Mouse (Mus musculus): Measurements from ENCODE around the gene Dbn1. TPM values are rescaled to one million over a fixed set of nuclear protein-coding genes. Genes with fewer than 3 reads are reported as not detected.
A peak's percentile ranks its signal among the peaks of the same experiment; 100 is the strongest.

Gene Dbn1
- polyA plus RNA-seq, 1 experiment from 2014 or later: 153 TPM

GRCm38 (mm10) chr13:55473961-55474360 lies 13.9 kb downstream of the Dbn1 start:
- ATAC-seq (ENCODE audit: insufficient read depth) (no peak), DNase-seq (no peak)
- TF ChIP-seq CTCF (IDR thresholded peaks at IDR 0.05; ENCODE audit: low read depth): 0 out of 2 replicates have a peak, but pooled peaks have one; percentile 8
- H3K4me1 ChIP-seq (ENCODE audit: insufficient read depth): no peaks in the 10 kb centered on the region
- peaks cover 53% of the 10 kb centered on the region for H3K36me3 ChIP-seq (ENCODE audit: insufficient read depth)
- H3K27me3 ChIP-seq (ENCODE audit: insufficient read depth, low read length): 0 out of 2 replicates have a peak, but pooled peaks cover 8% of the 10 kb centered on the region
- 66% methylated on average over 11 of the region's 11 CpGs for WGBS
- H3K4me2 ChIP-seq: no peak overlapping the region
- H3K4me3 ChIP-seq (ENCODE audit: low read depth, low read length): no peak overlapping the region
- H3K9ac ChIP-seq: no peak overlapping the region
- no peak overlapping the region for H3K27ac ChIP-seq (ENCODE audit: low read depth)
- H3K9me3 ChIP-seq (ENCODE audit: low read depth, low read length): no peaks in the 10 kb centered on the region

DNA sequence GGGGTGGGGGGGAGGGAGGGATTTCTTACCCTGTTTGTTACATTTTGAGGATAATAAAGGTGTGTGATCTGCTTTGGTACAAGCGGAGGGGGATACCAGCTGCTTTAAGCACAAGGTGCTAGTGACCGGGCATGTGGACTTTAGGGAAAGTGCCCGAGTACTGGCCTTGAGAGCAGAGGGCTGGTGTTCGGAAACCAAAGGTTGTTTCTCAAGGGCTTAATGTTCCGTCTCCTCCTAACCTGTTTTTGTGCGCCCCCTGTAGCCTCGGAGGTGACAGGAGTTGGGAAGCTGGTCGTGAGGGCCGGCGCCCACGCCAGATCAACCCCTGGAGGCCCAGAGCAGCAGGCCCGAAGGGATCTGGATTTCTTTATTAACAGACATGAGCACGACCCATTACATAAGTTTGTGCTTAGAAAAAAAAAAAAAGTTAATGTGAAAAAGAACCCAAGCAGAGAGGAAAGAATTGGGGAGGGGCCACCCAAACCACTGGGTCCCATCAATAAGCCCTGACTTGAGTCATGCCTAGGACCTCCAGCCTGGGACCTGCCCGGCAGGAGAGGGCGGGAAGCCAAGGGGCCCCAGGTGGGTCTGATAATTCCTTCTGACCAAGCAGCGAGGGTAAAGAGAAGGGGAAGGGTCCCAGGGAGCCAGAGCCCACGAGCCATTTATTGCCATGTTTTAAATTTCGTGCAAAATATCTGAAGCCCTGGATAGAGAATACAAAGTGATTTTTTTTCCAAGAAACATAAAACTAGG lies 14.7 kb downstream of the Dbn1 start:
- 28% methylated on average over 18 of the region's 18 CpGs for WGBS
- Histone ChIP-seq H3K4me1 (ENCODE audit: insufficient read depth) (no peaks in the 10 kb centered on the region), H3K9me3 (ENCODE audit: low read depth, low read length) (no peaks in the 10 kb centered on the region), H3K27ac (ENCODE audit: low read depth) (peak overlapping the region; percentile 60; the same call in 1 of the 2 replicates), H3K4me2 (peak overlapping the region; percentile 96), H3K27me3 (ENCODE audit: insufficient read depth, low read length) (0 out of 2 replicates have a peak, but pooled peaks cover 8% of the 10 kb centered on the region), H3K36me3 (ENCODE audit: insufficient read depth) (peaks cover 49% of the 10 kb centered on the region), H3K9ac (peak overlapping the region; percentile 63; the same call in 1 of the 2 replicates), H3K4me3 (ENCODE audit: low read depth, low read length) (peak overlapping the region; percentile 56)
- DNase-seq (peak; percentile 57), ATAC-seq (ENCODE audit: insufficient read depth) (no peak)
- peak; percentile 46 for TF ChIP-seq CTCF (IDR thresholded peaks at IDR 0.05; ENCODE audit: low read depth)

GRCm38 (mm10) chr13:55472132-55473022 lies 15.5 kb downstream of the Dbn1 start:
- Histone ChIP-seq H3K4me3 (ENCODE audit: low read depth, low read length) (peak overlapping the region; percentile 56), H3K4me1 (ENCODE audit: insufficient read depth) (no peaks in the 10 kb centered on the region), H3K9me3 (ENCODE audit: low read depth, low read length) (no peaks in the 10 kb centered on the region), H3K9ac (peak overlapping the region; percentile 63), H3K4me2 (peak overlapping the region; percentile 96), H3K27me3 (ENCODE audit: insufficient read depth, low read length) (0 out of 2 replicates have a peak, but pooled peaks cover 8% of the 10 kb centered on the region), H3K36me3 (ENCODE audit: insufficient read depth) (peaks cover 40% of the 10 kb centered on the region), H3K27ac (ENCODE audit: low read depth) (peak overlapping the region; percentile 60; the same call in 1 of the 2 replicates)
- DNase-seq (peak; percentile 78), ATAC-seq (ENCODE audit: insufficient read depth) (peak; percentile 56)
- peak; percentile 26; the same call in 1 of the 2 replicates for TF ChIP-seq CTCF (IDR thresholded peaks at IDR 0.05; ENCODE audit: low read depth)
- under 1% methylated on average over 103 of the region's 103 CpGs for WGBS

DNA sequence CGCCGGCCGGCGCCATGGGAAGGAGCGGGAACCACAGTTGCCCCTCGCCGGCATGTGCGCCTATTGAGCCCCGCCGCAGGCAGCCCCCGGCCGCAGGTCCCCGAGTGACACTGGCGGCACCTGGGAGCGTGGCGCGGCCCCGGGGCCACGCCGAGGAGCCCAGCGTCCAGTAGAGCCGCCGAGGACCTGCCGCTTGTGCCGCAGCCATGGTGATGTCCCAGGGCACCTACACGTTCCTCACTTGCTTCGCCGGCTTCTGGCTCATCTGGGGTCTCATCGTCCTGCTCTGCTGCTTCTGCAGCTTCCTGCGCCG lies 16.1 kb downstream of the Dbn1 start:
- Histone ChIP-seq H3K9me3 (ENCODE audit: low read depth, low read length) (no peaks in the 10 kb centered on the region), H3K36me3 (ENCODE audit: insufficient read depth) (peaks cover 34% of the 10 kb centered on the region), H3K4me3 (ENCODE audit: low read depth, low read length) (peak overlapping the region; percentile 56), H3K9ac (peak overlapping the region; percentile 63), H3K27ac (ENCODE audit: low read depth) (peak overlapping the region; percentile 18; the same call in 1 of the 2 replicates), H3K27me3 (ENCODE audit: insufficient read depth, low read length) (0 out of 2 replicates have a peak, but pooled peaks cover 8% of the 10 kb centered on the region), H3K4me1 (ENCODE audit: insufficient read depth) (no peaks in the 10 kb centered on the region), H3K4me2 (peak overlapping the region; percentile 96)
- TF ChIP-seq CTCF (IDR thresholded peaks at IDR 0.05; ENCODE audit: low read depth): no peak
- WGBS: 0% methylated on average over 31 of the region's 31 CpGs
- peak; percentile 22 for ATAC-seq (ENCODE audit: insufficient read depth)
- DNase-seq: no peak

GRCm38 (mm10) chr13:55471156-55471818 lies 16.6 kb downstream of the Dbn1 start:
- Histone ChIP-seq H3K4me3 (ENCODE audit: low read depth, low read length) (peak overlapping the region; percentile 56), H3K27me3 (ENCODE audit: insufficient read depth, low read length) (0 out of 2 replicates have a peak, but pooled peaks cover 8% of the 10 kb centered on the region), H3K9ac (peak overlapping the region; percentile 63), H3K9me3 (ENCODE audit: low read depth, low read length) (no peaks in the 10 kb centered on the region), H3K36me3 (ENCODE audit: insufficient read depth) (peaks cover 29% of the 10 kb centered on the region), H3K4me2 (peak overlapping the region; percentile 96), H3K4me1 (ENCODE audit: insufficient read depth) (no peaks in the 10 kb centered on the region), H3K27ac (ENCODE audit: low read depth) (peak overlapping the region; percentile 18; the same call in 1 of the 2 replicates)
- peak; percentile 94 for DNase-seq
- TF ChIP-seq CTCF (IDR thresholded peaks at IDR 0.05; ENCODE audit: low read depth): peak; percentile 94
- ATAC-seq (ENCODE audit: insufficient read depth): peak; percentile 71
- 1% methylated on average over 54 of the region's 54 CpGs for whole genome bisulfite sequencing

- ATAC-seq (ENCODE audit: insufficient read depth) (no peak), DNase-seq (no peak)
- no peak overlapping the region for H3K9ac ChIP-seq
- no peak overlapping the region for H3K4me2 ChIP-seq
- TF ChIP-seq CTCF (IDR thresholded peaks at IDR 0.05; ENCODE audit: low read depth): no peak
- H3K9me3 ChIP-seq (ENCODE audit: low read depth, low read length): no peaks in the 10 kb centered on the region
- WGBS: 80% methylated on average over 9 of the region's 9 CpGs
- no peaks in the 10 kb centered on the region for H3K4me1 ChIP-seq (ENCODE audit: insufficient read depth)
- H3K36me3 ChIP-seq (ENCODE audit: insufficient read depth): peaks cover 20% of the 10 kb centered on the region
- 0 out of 2 replicates have a peak, but pooled peaks cover 8% of the 10 kb centered on the region for H3K27me3 ChIP-seq (ENCODE audit: insufficient read depth, low read length)
- no peak overlapping the region for H3K4me3 ChIP-seq (ENCODE audit: low read depth, low read length)
- H3K27ac ChIP-seq (ENCODE audit: low read depth): no peak overlapping the region
Observed at GRCm38 (mm10) chr13:55470372-55470771, 17.5 kb downstream of the Dbn1 start.
